In genomic region chr7:80653077-80653476, GRCm38 (mm10) we compare ENCODE assay signal across 9 mouse cellular contexts. TPM values are rescaled to one million over a fixed set of nuclear protein-coding genes. Genes with fewer than 3 reads are reported as not detected.
DNase-seq lines count a peak whose midpoint lies in the region; ATAC-seq and TF ChIP-seq lines count a peak whose summit lies in the region.
"Had no signal": no experiment of that assay in that cellular context is flagged by ENCODE, and none has a peak within 500 bp of the region (broad histone marks: within the 10 kb centered on the region; RNA-seq: fewer than 3 reads in every experiment).

No protein-coding gene starts in this region.

- DNase-seq in heart, adult 2 months, result no peak
- DNase-seq in heart, adult 8-10 months (ENCODE audit: low spot score), result no peak
- DNase-seq in ovary, postnatal 36 days (ENCODE audit: low spot score), result peak; percentile 39
- DNase-seq in ovary, postnatal 14 days (ENCODE audit: low spot score), result no peak
- DNase-seq in yolk sac, embryonic 10.5 days (ENCODE audit: low spot score), result no peak
- no peak for DNase-seq in cerebellum, adult 11-12 months
- DNase-seq: kidney, adult 9 months had no signal

- no peak for TF ChIP-seq POLR2A in heart, adult 2 months (IDR thresholded peaks at IDR 0.05; ENCODE audit: insufficient read depth, low read depth, low read length)

- WGBS in heart, adult 2 months, result 56% methylated on average over 10 of the region's 10 CpGs
- 36% methylated on average over 10 of the region's 10 CpGs for WGBS in hindbrain, embryonic 13.5 days
- WGBS in neural tube, embryonic 14.5 days, result 31% methylated on average over 10 of the region's 10 CpGs

- H3K9ac ChIP-seq in heart, adult 2 months (ENCODE audit: low read depth, low read length), result peak overlapping the region; percentile 33; the same call in 1 of the 2 replicates
- H3K9ac ChIP-seq in hindbrain, embryonic 13.5 days, result no peak overlapping the region
- no peak overlapping the region for H3K9ac ChIP-seq in neural tube, embryonic 14.5 days (replicated peaks; ENCODE audit: low read depth, low read length)

- peaks cover 5% of the 10 kb centered on the region; the same call in 1 of the 2 replicates for H3K36me3 ChIP-seq in heart, adult 2 months (ENCODE audit: control insufficient read depth, insufficient read depth, low read length)
- no peaks in the 10 kb centered on the region for H3K36me3 ChIP-seq in hindbrain, embryonic 13.5 days
- no peaks in the 10 kb centered on the region for H3K36me3 ChIP-seq in neural tube, embryonic 14.5 days (ENCODE audit: control insufficient read depth, insufficient read depth, low read length)

- no peak for TF ChIP-seq CTCF in heart, adult 2 months (IDR thresholded peaks at IDR 0.05)

- intact Hi-C loops in heart, adult 2 months (cut with DNase I), result no loop called here

- H3K27me3 ChIP-seq in heart, adult 2 months (ENCODE audit: control insufficient read depth, insufficient read depth, low read length), result no peaks in the 10 kb centered on the region
- H3K27me3 ChIP-seq in hindbrain, embryonic 13.5 days, result no peaks in the 10 kb centered on the region
- no peaks in the 10 kb centered on the region for H3K27me3 ChIP-seq in neural tube, embryonic 14.5 days (ENCODE audit: control insufficient read depth, insufficient read depth, low read length)

- peaks cover 2% of the 10 kb centered on the region for H3K79me2 ChIP-seq in heart, adult 2 months (replicated peaks; ENCODE audit: control insufficient read depth, insufficient read depth, low read length)

- no peak overlapping the region for H3K4me2 ChIP-seq in hindbrain, embryonic 13.5 days
- no peak overlapping the region for H3K4me2 ChIP-seq in neural tube, embryonic 14.5 days (ENCODE audit: low read depth, low read length)

- no peaks in the 10 kb centered on the region for H3K9me3 ChIP-seq in hindbrain, embryonic 13.5 days
- no peaks in the 10 kb centered on the region for H3K9me3 ChIP-seq in neural tube, embryonic 14.5 days (ENCODE audit: control insufficient read depth, low read length)

- no peak for TF ChIP-seq EP300 in heart, adult 2 months (IDR thresholded peaks at IDR 0.05; ENCODE audit: insufficient read depth, low read depth, low read length)

- ATAC-seq in hindbrain, embryonic 13.5 days (ENCODE audit: low FRiP score), result no peak
- ATAC-seq in neural tube, embryonic 14.5 days (ENCODE audit: low read depth), result no peak

- H3K4me3 ChIP-seq in heart, adult 2 months, result no peak overlapping the region
- H3K4me3 ChIP-seq in hindbrain, embryonic 13.5 days, result no peak overlapping the region
- H3K4me3 ChIP-seq in neural tube, embryonic 14.5 days (ENCODE audit: low read depth, low read length), result no peak overlapping the region

- H3K27ac ChIP-seq in heart, adult 2 months, result peak overlapping the region; percentile 64
- H3K27ac ChIP-seq in hindbrain, embryonic 13.5 days, result peak overlapping the region; percentile 53
- peak overlapping the region; percentile 24; the same call in 1 of the 2 replicates for H3K27ac ChIP-seq in neural tube, embryonic 14.5 days (ENCODE audit: low read depth, low read length)

- peaks cover 25% of the 10 kb centered on the region for H3K4me1 ChIP-seq in heart, adult 2 months (ENCODE audit: control insufficient read depth, insufficient read depth, low read length)
- H3K4me1 ChIP-seq in hindbrain, embryonic 13.5 days (replicated peaks), result peaks cover 53% of the 10 kb centered on the region
- H3K4me1 ChIP-seq in neural tube, embryonic 14.5 days (ENCODE audit: control insufficient read depth, insufficient read depth, low read length), result peaks cover 17% of the 10 kb centered on the region

RNA-seq across cellular contexts. Expression of gene Crtc3, which starts 35.6 kb away (rescaled TPM):
- total RNA-seq in heart, adult 2 months (2021), result 10 to 100 TPM; 11.0 to 12.9 TPM
- polyA plus RNA-seq in heart, adult 2 months (2012; rRNA removed), result 11.6 and 14.3 TPM in 2 replicates
- total RNA-seq in heart, adult 8-10 months (2022), result 10 to 100 TPM; 10.7 to 12.1 (median 11.7) TPM
- 14.3 and 16.5 TPM in 2 replicates for polyA plus RNA-seq in hindbrain, embryonic 13.5 days (2015; fragmentation: Nextera tagmentation; extraction: Ambion mirVana)
- polyA plus RNA-seq in neural tube, embryonic 14.5 days (2014; fragmentation: Nextera tagmentation; extraction: Ambion mirVana), result 17.2 and 23.2 TPM in 2 replicates
